Mouse (Mus musculus) embryo, embryonic 10.5 days (tissue): ENCODE results near the gene Rnf186.
"Not testable (repeated sequence)": the region's sequence is repeated elsewhere in the genome, so short reads cannot be mapped to it uniquely, and the experiment has no call there.

Experiments used
- DNase-seq: peaks from one replicate; pipeline ENCODE4 v3.0.0-alpha.2; 2015; ENCODE audit warnings: low spot score

Rnf186 gene

GRCm38 (mm10) chr4:138972139-138972826 is 5.4 kb downstream of the Rnf186 start:
- DNase-seq = peak; percentile 80

GRCm38 (mm10) chr4:138972827-138973718 is 6.2 kb downstream of the Rnf186 start, which contains the start of gene Tmco4:
Tmco4 (plus strand) TSS chr4:138972888.
- peak; percentile 81 for DNase-seq

- no peak for DNase-seq
These were observed 6.8 kb downstream of the Rnf186 start for GRCm38 (mm10) chr4:138973719-138974115.

- DNase-seq = not testable (repeated sequence)
These were observed 7.6 kb downstream of the Rnf186 start for GRCm38 (mm10) chr4:138974540-138974939.

- no peak for DNase-seq
These were observed 8.3 kb downstream of the Rnf186 start for GRCm38 (mm10) chr4:138975194-138975593.

- no peak for DNase-seq
These were observed 9.1 kb downstream of the Rnf186 start for GRCm38 (mm10) chr4:138976046-138976445.

- no peak for DNase-seq
These were observed 13.1 kb downstream of the Rnf186 start for GRCm38 (mm10) chr4:138980021-138980420.

- DNase-seq = peak; percentile 72
These were observed 14.0 kb downstream of the Rnf186 start for GRCm38 (mm10) chr4:138980771-138981420.

- no peak for DNase-seq
These were observed 16.5 kb downstream of the Rnf186 start for GRCm38 (mm10) chr4:138983422-138983821.

- DNase-seq = no peak
These were observed 17.8 kb downstream of the Rnf186 start for GRCm38 (mm10) chr4:138984744-138985143.

GRCm38 (mm10) chr4:138986280-138986679 is 19.4 kb downstream of the Rnf186 start:
- no peak for DNase-seq

- no peak for DNase-seq
These were observed 27.5 kb downstream of the Rnf186 start for GRCm38 (mm10) chr4:138994389-138994788.

GRCm38 (mm10) chr4:138996410-138996809 is 29.5 kb downstream of the Rnf186 start:
- no peak for DNase-seq

GRCm38 (mm10) chr4:138997121-138997520 is 30.2 kb downstream of the Rnf186 start:
- no peak for DNase-seq

- no peak for DNase-seq
These were observed 31.7 kb downstream of the Rnf186 start for GRCm38 (mm10) chr4:138998611-138999010.

- no peak for DNase-seq
These were observed 34.1 kb downstream of the Rnf186 start for GRCm38 (mm10) chr4:139001026-139001425.

- peak; percentile 32 for DNase-seq
These were observed 34.5 kb downstream of the Rnf186 start for GRCm38 (mm10) chr4:139001433-139001832.

- DNase-seq = no peak
These were observed 37.2 kb downstream of the Rnf186 start for GRCm38 (mm10) chr4:139004067-139004466.

- no peak for DNase-seq
These were observed 38.3 kb downstream of the Rnf186 start for GRCm38 (mm10) chr4:139005214-139005613.

GRCm38 (mm10) chr4:139007353-139007752 is 40.4 kb downstream of the Rnf186 start:
- DNase-seq = no peak

- DNase-seq = peak; percentile 22
These were observed 41.1 kb downstream of the Rnf186 start for GRCm38 (mm10) chr4:139007981-139008536.

GRCm38 (mm10) chr4:139011201-139011702 is 44.3 kb downstream of the Rnf186 start:
- DNase-seq = no peak
